Mouse (Mus musculus): ENCODE results near the gene Erp29. TPM values are rescaled to one million over a fixed set of nuclear protein-coding genes. Genes with fewer than 3 reads are reported as not detected.

Gene Erp29
- total RNA-seq, 2 experiments from 2014 or later, result 129 to 136 TPM

DNA sequence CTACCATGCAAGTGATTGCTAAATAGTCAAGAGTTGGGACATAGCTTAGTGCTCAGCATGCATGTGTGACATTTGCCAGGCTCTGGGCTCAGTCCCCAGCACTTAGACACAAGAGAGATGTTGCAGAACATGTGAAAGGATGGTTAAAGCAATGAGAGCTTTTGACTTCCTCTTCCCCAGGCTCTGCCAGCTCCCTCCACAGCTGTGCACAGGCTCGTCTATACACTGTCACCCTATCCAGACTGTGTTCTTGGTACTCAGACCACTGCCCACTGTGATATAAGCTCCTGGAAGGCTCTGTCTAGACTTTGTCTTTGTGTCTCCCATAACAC lies 9.8 kb upstream of the Erp29 start:
- H3K27ac ChIP-seq, result no peak overlapping the region
- no peak for TF ChIP-seq CTCF (IDR thresholded peaks at IDR 0.05)

DNA sequence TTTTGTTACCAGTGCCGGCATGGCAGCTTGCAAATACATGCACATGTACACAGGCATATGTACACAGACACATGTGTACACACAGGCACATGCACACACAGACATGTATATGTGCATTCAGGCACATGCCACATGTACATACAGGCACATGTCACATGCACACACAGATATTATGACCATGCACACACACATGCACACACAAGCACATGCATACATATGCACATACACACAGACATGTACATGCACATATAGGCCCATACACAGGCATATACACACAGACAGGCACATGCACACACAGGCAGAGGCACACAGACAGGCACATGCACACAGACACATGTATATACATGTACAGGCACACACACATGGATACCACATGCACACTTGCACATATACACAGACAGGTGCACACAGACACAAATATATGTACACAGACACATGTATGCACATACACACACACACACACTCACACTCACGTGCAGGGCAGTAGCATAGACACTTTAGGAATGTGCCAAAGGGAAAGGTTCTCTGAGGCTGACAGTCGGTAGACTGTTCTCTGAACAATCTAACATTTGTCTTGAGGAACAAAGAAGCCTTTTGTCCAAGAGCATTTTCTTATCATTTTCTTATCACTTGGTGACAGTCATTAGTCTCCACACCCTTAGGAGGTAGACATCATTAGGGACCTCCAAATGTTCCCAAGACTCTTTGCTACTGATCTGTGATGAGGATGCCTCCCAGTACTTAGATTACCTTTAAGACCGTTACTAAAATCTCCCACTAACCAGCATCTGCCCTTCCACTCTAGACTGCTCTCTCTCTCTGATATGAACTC lies 9.2 kb upstream of the Erp29 start:
- intact Hi-C loops (cut with DNase I), result no loop called here
- no peak for TF ChIP-seq CTCF (IDR thresholded peaks at IDR 0.05)
- no peak overlapping the region for H3K4me3 ChIP-seq
- no peak overlapping the region for H3K27ac ChIP-seq
- no peak for DNase-seq (ENCODE audit: extremely low spot score in 1 of 2, low spot score in 2 of 2)

More for the DNA sequence above, 9.8 kb upstream of the Erp29 start:
- intact Hi-C loops (cut with DNase I), result no loop called here
- no peak overlapping the region for H3K4me3 ChIP-seq
- DNase-seq (ENCODE audit: extremely low spot score in 1 of 2, low spot score in 2 of 2), result no peak

DNA sequence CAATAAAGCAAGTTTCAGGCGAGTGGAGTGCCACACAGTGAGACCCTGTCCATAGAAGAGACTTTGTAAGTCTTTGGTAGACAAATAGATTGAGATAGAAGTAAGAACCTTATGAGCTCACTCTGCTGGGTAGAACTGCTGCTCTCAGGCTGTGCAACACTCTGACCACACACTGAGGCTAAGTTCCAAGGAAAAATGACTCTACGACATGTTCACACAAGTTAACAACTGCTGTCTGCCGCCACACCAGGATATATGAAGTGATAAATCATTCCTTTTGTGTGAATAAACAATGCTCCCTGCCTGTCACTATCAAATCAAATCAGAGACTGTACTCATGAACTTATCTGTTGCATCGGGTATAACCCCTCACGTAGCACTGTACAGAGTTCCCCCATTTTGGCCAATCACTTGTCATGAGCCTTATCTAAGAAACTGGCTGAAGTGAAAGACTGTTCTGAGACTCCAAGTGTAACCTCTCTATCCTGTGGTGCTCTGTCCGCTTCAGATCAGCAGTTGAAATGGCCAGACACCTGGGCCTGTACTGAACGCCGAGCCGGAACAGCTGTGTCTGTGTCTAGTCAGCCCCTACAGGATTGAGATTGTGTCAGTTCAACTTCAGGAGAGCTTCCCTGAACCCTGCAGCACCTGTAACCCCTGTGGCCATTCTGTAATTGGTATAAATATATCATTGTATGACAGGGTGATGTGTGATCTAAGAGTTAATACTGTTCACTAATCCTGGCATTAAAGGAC lies 3.4 kb upstream of the Erp29 start:
- intact Hi-C loops (cut with DNase I), result no loop called here
- Histone ChIP-seq H3K4me3 (no peak overlapping the region), H3K27ac (no peak overlapping the region)
- no peak for TF ChIP-seq CTCF (IDR thresholded peaks at IDR 0.05)
- no peak for DNase-seq (ENCODE audit: extremely low spot score in 1 of 2, low spot score in 2 of 2)

DNA sequence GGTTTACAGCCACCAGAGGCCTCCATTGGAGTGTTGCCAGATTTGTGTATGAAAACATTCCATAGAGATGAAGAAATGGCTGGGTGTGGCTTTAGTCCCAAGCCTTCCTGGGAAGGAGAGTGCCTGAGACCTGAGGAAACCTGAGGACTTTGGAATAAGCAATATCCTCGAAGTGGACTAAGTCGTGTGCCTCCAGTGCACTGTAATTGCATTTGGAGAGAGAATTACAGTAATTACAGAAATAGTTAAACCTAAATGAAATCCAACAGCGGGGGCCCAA lies 2.1 kb upstream of the Erp29 start:
- Histone ChIP-seq H3K27ac (no peak overlapping the region), H3K4me3 (no peak overlapping the region)
- DNase-seq (ENCODE audit: extremely low spot score in 1 of 2, low spot score in 2 of 2), result no peak
- TF ChIP-seq CTCF (IDR thresholded peaks at IDR 0.05), result no peak
- intact Hi-C loops (cut with DNase I), result no loop called here

DNA sequence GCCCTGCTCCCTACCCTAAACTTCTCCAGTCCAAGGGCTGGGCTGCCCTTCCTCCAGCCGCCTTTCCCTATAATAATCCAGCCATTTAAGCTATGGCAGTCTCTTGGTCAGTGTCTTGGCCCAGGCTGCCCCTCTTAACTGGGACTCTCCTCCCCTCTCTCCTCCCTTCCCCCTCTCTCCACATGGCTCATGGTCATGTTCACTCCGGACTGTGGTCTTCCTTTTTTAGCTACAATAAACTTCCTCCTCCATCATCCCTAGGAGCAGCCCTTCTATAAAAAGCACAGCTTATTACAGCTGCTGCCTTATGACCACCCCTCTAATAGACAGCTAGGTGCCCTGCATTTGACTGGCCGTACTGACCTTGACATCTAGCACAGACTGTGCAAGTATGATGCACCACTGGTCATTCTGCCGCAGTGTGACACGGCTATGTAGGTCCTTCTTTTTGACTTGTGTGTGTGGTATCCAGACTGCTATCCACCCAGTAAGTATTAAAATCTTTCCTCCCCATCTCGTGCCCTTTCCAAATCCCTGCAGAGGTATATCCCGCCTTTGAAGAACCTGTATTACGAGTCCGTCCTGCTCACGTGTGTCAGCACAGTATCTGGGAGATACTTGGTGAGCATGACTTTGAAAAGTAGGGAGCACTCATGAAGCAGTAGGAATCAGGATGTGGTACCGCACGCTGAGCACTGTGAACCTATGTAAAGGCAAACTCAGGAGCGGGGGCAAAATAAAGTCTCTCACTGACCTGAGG lies 1.6 kb upstream of the Erp29 start:
- no peak for TF ChIP-seq CTCF (IDR thresholded peaks at IDR 0.05)
- no peak overlapping the region for H3K4me3 ChIP-seq
- H3K27ac ChIP-seq, result no peak overlapping the region
- DNase-seq (ENCODE audit: extremely low spot score in 1 of 2, low spot score in 2 of 2), result no peak
- intact Hi-C loops (cut with DNase I), result no loop called here

DNA sequence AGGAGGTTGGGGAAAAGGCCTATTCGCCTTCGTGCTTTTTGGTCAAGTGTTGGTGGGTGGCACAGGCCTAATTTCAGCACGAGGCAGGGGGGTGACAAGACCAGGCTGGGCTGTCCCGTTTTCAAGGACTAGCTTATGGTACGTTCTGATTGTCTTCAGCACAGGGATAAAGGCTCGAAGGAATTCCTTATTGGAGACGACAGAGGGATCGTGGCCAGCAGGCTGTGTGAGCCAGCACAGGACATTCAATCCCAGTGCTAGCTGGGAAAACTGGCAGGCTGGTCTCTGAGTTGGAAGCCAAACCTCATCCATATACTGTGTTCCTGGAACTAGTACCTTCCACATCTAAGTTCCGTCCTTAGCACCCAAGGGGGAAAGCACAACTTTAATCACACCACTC lies 600 bp upstream of the Erp29 start:
- peak overlapping the region; percentile 99 for H3K27ac ChIP-seq
- intact Hi-C loops (cut with DNase I), result no loop called here
- no peak for TF ChIP-seq CTCF (IDR thresholded peaks at IDR 0.05)
- peak overlapping the region; percentile 67 for H3K4me3 ChIP-seq
- DNase-seq (ENCODE audit: extremely low spot score in 1 of 2, low spot score in 2 of 2), result no peak

DNA sequence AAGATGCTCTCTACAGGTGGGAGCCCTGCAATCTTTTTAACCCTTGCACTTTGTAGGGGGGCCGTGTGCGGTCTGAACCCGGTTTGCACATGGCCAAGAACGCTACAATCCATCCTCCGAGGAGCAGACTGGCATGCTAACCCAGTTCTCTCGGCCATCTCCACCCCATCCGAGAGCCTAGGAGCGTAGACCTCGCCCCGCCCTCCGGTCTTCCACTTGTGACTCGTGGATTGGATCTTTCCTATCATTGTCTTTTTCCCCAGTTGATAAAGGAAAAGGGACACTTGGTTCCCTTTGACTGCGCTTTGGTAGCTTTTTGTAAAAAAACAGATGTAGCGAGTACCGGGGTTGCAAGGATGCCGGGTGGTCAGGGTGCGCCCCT lies 671 bp downstream of the Erp29 start, which contains the start of gene Tmem116:
Gene Tmem116, plus strand, starts transcription at position 250 of the 382 bp plus-strand sequence.
- Histone ChIP-seq H3K4me3 (peak within 1 kb of the TSS; percentile 67), H3K27ac (peak within 1 kb of the TSS; percentile 99)
- no peak for TF ChIP-seq CTCF (IDR thresholded peaks at IDR 0.05)
- DNase-seq (ENCODE audit: extremely low spot score in 1 of 2, low spot score in 2 of 2), result no peak
- intact Hi-C loops (cut with DNase I), result no loop called here

DNA sequence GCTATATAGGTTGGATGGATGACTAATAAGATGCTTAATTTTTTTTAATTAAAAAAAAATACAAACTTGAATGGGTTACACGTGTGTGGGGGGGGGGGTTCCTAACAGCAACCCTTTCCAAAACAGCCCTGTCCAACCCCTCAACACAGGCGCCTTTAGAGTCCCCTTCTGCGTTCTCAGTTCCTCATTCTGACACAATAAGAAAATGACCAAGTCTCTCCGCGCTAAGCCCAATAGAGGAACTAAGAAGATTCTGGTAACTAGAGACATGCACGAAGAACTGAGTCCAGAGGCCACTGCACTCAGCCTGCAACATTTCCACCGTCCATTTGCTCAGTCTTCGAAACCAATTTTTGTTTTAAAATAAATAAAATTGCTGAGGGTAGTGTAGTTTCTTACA lies 1.1 kb downstream of the Erp29 start:
- Histone ChIP-seq H3K27ac (peak overlapping the region; percentile 96), H3K4me3 (peak overlapping the region; percentile 67)
- no peak for TF ChIP-seq CTCF (IDR thresholded peaks at IDR 0.05)
- intact Hi-C loops (cut with DNase I), result no loop called here
- no peak for DNase-seq (ENCODE audit: extremely low spot score in 1 of 2, low spot score in 2 of 2)

DNA sequence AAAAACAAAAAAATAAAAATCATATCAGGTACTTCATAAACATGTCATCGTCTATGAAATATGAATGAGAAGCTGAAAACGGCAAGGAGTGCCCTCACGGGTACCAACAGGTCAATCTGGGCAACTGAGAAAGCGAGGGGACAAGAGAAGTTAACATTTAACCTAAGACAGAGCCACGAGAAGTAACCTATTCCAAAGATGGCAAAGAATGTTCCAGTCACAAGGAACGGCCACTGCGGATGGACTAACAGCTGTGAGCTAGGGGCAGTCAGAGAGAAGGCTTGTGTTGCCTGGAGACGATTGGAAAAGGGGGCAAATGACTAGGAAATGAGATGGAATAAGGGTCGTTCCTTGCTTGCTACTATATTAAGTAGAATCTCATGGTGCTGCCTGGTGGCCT lies 1.8 kb downstream of the Erp29 start:
- TF ChIP-seq CTCF (IDR thresholded peaks at IDR 0.05), result no peak
- Histone ChIP-seq H3K4me3 (peak overlapping the region; percentile 67; the same call in 1 of the 2 replicates), H3K27ac (no peak overlapping the region)
- no peak for DNase-seq (ENCODE audit: extremely low spot score in 1 of 2, low spot score in 2 of 2)
- intact Hi-C loops (cut with DNase I), result no loop called here

DNA sequence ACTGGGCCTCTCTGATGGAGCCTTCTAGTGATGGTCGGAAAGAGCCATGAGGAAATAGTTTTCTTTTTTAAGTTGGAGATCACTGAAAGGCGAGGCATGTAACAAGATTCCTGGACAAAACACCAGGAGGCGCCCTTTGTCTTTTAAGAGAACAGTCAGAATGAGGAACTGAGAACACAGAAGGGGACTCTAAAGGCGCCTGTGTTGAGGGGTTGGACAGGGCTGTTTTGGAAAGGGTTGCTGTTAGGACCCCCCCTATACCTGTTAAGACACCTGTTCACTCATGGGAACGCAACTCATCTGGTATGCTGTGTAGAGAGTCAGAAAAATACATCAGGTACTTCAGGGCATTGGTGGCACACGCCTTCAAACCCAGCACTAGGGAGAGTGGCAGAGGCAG lies 2.3 kb downstream of the Erp29 start:
- peak in 1 of 2 experiments; percentile 39 for DNase-seq (ENCODE audit: extremely low spot score in 1 of 2, low spot score in 2 of 2)
- Histone ChIP-seq H3K27ac (no peak overlapping the region), H3K4me3 (no peak overlapping the region)
- peak; percentile 48 for TF ChIP-seq CTCF (IDR thresholded peaks at IDR 0.05)
- intact Hi-C loops (cut with DNase I), result no loop called here

DNA sequence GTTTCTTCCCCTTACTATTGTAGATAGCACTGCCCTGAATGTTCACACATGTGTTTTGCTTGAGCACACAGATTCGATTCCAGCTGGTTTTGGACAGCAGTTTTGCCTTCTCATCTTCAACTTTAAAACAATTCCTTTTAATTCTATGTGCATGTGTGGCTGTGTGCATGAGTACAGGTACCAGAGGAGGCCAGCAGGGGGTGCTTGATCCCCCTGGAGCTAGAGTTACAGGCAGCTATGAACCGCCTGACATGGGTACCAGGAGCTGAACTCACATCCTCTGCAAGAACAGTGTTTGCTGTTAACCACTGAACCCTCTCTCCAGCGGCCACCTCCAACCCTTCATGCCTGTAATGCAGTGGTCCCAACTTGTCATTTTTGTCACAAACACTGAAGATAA lies 3.9 kb downstream of the Erp29 start:
- DNase-seq (ENCODE audit: extremely low spot score in 1 of 2, low spot score in 2 of 2), result no peak
- Histone ChIP-seq H3K27ac (no peak overlapping the region), H3K4me3 (no peak overlapping the region)
- intact Hi-C loops (cut with DNase I), result no loop called here
- peak; percentile 45 for TF ChIP-seq CTCF (IDR thresholded peaks at IDR 0.05)

DNA sequence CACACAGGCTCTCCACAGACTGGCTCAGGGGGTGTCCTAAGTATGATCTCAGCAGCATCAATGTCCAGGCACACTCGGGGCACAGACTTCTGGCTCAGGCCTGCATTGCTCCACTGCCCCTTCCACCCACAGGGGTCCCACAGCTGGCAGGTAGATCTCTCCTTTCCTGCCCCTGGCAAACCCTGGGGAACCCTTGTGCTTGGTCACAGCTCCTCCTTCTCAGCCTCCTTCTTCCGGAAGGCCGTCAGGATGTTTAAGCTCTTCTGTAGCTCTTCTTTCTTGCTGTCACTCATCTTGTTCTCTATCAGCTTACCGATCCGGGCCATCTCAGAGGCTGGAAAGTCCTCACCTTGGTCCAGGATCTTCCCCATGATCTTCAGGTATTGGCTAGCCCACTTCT lies 7.4 kb downstream of the Erp29 start:
- no peak for TF ChIP-seq CTCF (IDR thresholded peaks at IDR 0.05)
- Histone ChIP-seq H3K27ac (no peak overlapping the region), H3K4me3 (no peak overlapping the region)
- intact Hi-C loops (cut with DNase I), result no loop called here
- DNase-seq (ENCODE audit: extremely low spot score in 1 of 2, low spot score in 2 of 2), result no peak

Data from left cerebral cortex, adult 2 months (tissue).